Comparison of ENCODE assay signal across 33 mouse cellular contexts in genomic region chr11:79292130-79292529, GRCm38 (mm10). TPM values are rescaled to one million over a fixed set of nuclear protein-coding genes. Genes with fewer than 3 reads are reported as not detected.
DNase-seq lines count a peak whose midpoint lies in the region; ATAC-seq lines count a peak whose summit lies in the region.
"Had no signal": no experiment of that assay in that cellular context is flagged by ENCODE, and none has a peak within 500 bp of the region (broad histone marks: within the 10 kb centered on the region; RNA-seq: fewer than 3 reads in every experiment).

No protein-coding gene starts in this region.

- no peak overlapping the region for H3K4me3 ChIP-seq in kidney, embryonic 16.5 days (ENCODE audit: low read length)
- H3K4me3 ChIP-seq: forebrain, embryonic 12.5 days; heart, embryonic 15.5 days; left cerebral cortex, adult 2 months; liver, embryonic 13.5 days; midbrain, embryonic 12.5 days had no signal

- peak overlapping the region; percentile 80 for H3K27ac ChIP-seq in kidney, embryonic 16.5 days (ENCODE audit: low read length)
- H3K27ac ChIP-seq: forebrain, embryonic 12.5 days; heart, embryonic 15.5 days; hindbrain, embryonic 14.5 days; left cerebral cortex, adult 2 months; liver, embryonic 13.5 days; midbrain, embryonic 12.5 days had no signal

- H3K9me3 ChIP-seq in kidney, embryonic 16.5 days (ENCODE audit: low read length): no peaks in the 10 kb centered on the region; the same call in 1 of the 2 replicates
- H3K9me3 ChIP-seq: forebrain, embryonic 12.5 days; G1E; heart, embryonic 15.5 days; liver, embryonic 13.5 days; midbrain, embryonic 12.5 days had no signal

- peak; percentile 69 for ATAC-seq in kidney, embryonic 16.5 days (ENCODE audit: low FRiP score, low TSS enrichment)
- no peak for ATAC-seq in inflammation-experienced regulatory T-cells, adult 6 months

- H3K4me2 ChIP-seq in kidney, embryonic 16.5 days (replicated peaks; ENCODE audit: low read depth, low read length): no peak overlapping the region
- H3K4me2 ChIP-seq: forebrain, embryonic 12.5 days; heart, embryonic 15.5 days; hindbrain, embryonic 14.5 days; liver, embryonic 13.5 days; midbrain, embryonic 12.5 days had no signal

- peak; percentile 53 for DNase-seq in A20 (ENCODE audit: low read depth, low spot score)
- DNase-seq in kidney, adult 18-20 months: peak; percentile 51
- DNase-seq in kidney, postnatal 4 days: peak; percentile 73 to 80
- no peak for DNase-seq in embryo, embryonic 9.5 days (ENCODE audit: extremely low spot score)
- DNase-seq in gastrocnemius, postnatal 25 days: no peak
- DNase-seq in urinary bladder, postnatal 25 days (ENCODE audit: low spot score): no peak
- DNase-seq: adrenal gland, adult 2 months; cerebellum, adult 11 months; cerebellum, adult 9-11 months; heart, postnatal 36 days; layer of hippocampus, adult 9-11 months; liver, embryonic 13.5 days; lung, adult 2 months; lung, postnatal 14 days; retina, postnatal 1 day; thymus, postnatal 14 days had no signal

- WGBS in kidney, embryonic 16.5 days: 22% methylated on average over 3 of the region's 3 CpGs

- H3K36me3 ChIP-seq in kidney, embryonic 16.5 days (ENCODE audit: insufficient read depth, low read length): no peaks in the 10 kb centered on the region
- H3K36me3 ChIP-seq: forebrain, embryonic 12.5 days; G1E; heart, embryonic 15.5 days; liver, embryonic 13.5 days; midbrain, embryonic 12.5 days had no signal

- no peaks in the 10 kb centered on the region for H3K27me3 ChIP-seq in kidney, embryonic 16.5 days (ENCODE audit: insufficient read depth, low read length)
- H3K27me3 ChIP-seq: CH12.LX; forebrain, embryonic 12.5 days; heart, embryonic 15.5 days; liver, embryonic 13.5 days; midbrain, embryonic 12.5 days had no signal

- peaks cover 65% of the 10 kb centered on the region for H3K4me1 ChIP-seq in kidney, embryonic 16.5 days (ENCODE audit: insufficient read depth, low read length)
- H3K4me1 ChIP-seq: forebrain, embryonic 12.5 days; midbrain, embryonic 12.5 days had no signal

- no peak overlapping the region for H3K9ac ChIP-seq in kidney, embryonic 16.5 days (replicated peaks; ENCODE audit: low read length)
- H3K9ac ChIP-seq: forebrain, embryonic 12.5 days; heart, embryonic 15.5 days; hindbrain, embryonic 14.5 days; liver, embryonic 13.5 days; midbrain, embryonic 12.5 days had no signal

RNA-seq across cellular contexts. Expression of gene Gm9964, which starts 4.6 kb away (rescaled TPM):
- not detected in 2 replicates for polyA plus RNA-seq in kidney, embryonic 16.5 days (2015; fragmentation: Nextera tagmentation; extraction: Ambion mirVana)
- total RNA-seq in gastrocnemius, postnatal 25 days (2021): not detected
- polyA plus RNA-seq in inflammation-experienced regulatory T-cells, adult 6 months (2017; shearing (Covaris generic)): not detected
- total RNA-seq: adrenal gland, adult 2 months; CH12.LX; common myeloid progenitor, adult 5-6 weeks; gastrocnemius, adult 18-20 months; heart, postnatal 36 days; megakaryocyte, adult 5-6 weeks; monocyte, adult 5-6 weeks had no signal
- polyA plus RNA-seq: adrenal gland, adult 2 months; embryonic facial prominence, embryonic 11.5 days; forebrain, embryonic 12.5 days; G1E; gonadal fat pad, adult 2 months; heart, embryonic 15.5 days; hindbrain, embryonic 14.5 days; intestine, embryonic 14.5 days; limb, embryonic 14.5 days; liver, embryonic 13.5 days; lung, adult 2 months; midbrain, embryonic 12.5 days had no signal

RNA-seq across cellular contexts. Expression of gene Wsb1, which starts 37.7 kb away (rescaled TPM):
- 366 and 377 TPM in 2 replicates for polyA plus RNA-seq in kidney, embryonic 16.5 days (2015; fragmentation: Nextera tagmentation; extraction: Ambion mirVana)
- 10 to 100 TPM in 1 of 2 experiments, 1 to 10 TPM in 1; 7.5 to 14.0 TPM for total RNA-seq in gastrocnemius, postnatal 25 days (2021)
- 100 to 1,000 TPM in 1 of 3 experiments, 10 to 100 TPM in 2; 76.6 to 101 (median 89.4) TPM for polyA plus RNA-seq in inflammation-experienced regulatory T-cells, adult 6 months (2017; shearing (Covaris generic))

RNA-seq across cellular contexts. Expression of gene Nf1, which starts 47.4 kb away (rescaled TPM):
- polyA plus RNA-seq in kidney, embryonic 16.5 days (2015; fragmentation: Nextera tagmentation; extraction: Ambion mirVana): 6.6 and 7.8 TPM in 2 replicates
- 10 to 100 TPM; 15.8 to 17.4 TPM for total RNA-seq in gastrocnemius, postnatal 25 days (2021)
- polyA plus RNA-seq in inflammation-experienced regulatory T-cells, adult 6 months (2017; shearing (Covaris generic)): 1 to 10 TPM; 2.0 to 2.7 (median 2.4) TPM

Comparison
In these comparisons a context has a peak if more than half of its experiments do, and no peak if none do; other contexts are left out.
1. DNase-seq: peak in A20 (single experiment), kidney, adult 18-20 months (single experiment) and kidney, postnatal 4 days (2 of 2); none in embryo, embryonic 9.5 days (single experiment), gastrocnemius, postnatal 25 days (single experiment) and urinary bladder, postnatal 25 days (single experiment).